Mouse (Mus musculus): ENCODE results near the gene Olfr102. TPM values are rescaled to one million over a fixed set of nuclear protein-coding genes. Genes with fewer than 3 reads are reported as not detected.

Gene Olfr102
- not detected in 2 replicates for polyA plus RNA-seq (2015; fragmentation: Nextera tagmentation; extraction: Ambion mirVana)

DNA sequence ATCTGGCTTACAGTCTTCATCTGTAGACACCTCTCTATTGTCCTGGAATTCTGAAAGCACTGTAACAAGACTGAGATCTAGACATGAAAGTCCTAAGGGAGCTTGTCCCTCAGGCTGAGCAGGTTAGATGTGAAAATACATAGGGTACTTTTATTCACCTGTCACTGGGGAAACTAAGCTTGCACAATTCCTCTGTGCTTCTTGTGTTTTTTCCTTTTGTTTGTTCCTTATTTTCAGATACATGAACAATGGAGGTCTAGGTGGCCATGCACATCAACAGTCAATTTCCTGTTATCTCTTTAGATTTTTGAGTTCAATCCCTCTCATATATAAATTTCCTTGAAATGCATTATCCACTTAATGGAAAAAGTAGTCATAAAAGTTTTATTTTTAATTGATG lies at the start of gene Olfr102:
Olfr102 (minus strand) TSS at position 101 of the 400 bp plus-strand sequence.
- H3K27ac ChIP-seq = no peak within 1 kb of the TSS
- H3K27me3 ChIP-seq (ENCODE audit: insufficient read depth, low read length) = no peaks in the 10 kb centered on the region
- TF ChIP-seq CTCF (IDR thresholded peaks at IDR 0.05; ENCODE audit: low read depth) = no peak
- H3K4me3 ChIP-seq (replicated peaks; ENCODE audit: low read depth, low read length) = no peak within 1 kb of the TSS
- no peaks in the 10 kb centered on the region for H3K4me1 ChIP-seq (replicated peaks; ENCODE audit: insufficient read depth, low read length)
- H3K9me3 ChIP-seq (replicated peaks; ENCODE audit: low read length) = no peaks in the 10 kb centered on the region
- no peak for DNase-seq (ENCODE audit: low spot score)
- no peak within 1 kb of the TSS for H3K9ac ChIP-seq (ENCODE audit: low read depth, low read length)
- no peaks in the 10 kb centered on the region for H3K36me3 ChIP-seq (ENCODE audit: insufficient read depth, low read length)
- ATAC-seq (replicated peaks; ENCODE audit: low FRiP score, low read depth) = no peak
- no peak within 1 kb of the TSS for H3K4me2 ChIP-seq (ENCODE audit: low read length)

GRCm38 (mm10) chr17:37359282-37359681 lies 42.4 kb upstream of the Olfr102 start, which contains the start of gene Olfr104-ps:
Gene Olfr104-ps, plus strand, starts transcription at chr17:37359582.
- no peak within 1 kb of the TSS for H3K4me2 ChIP-seq (ENCODE audit: low read length)
- H3K9me3 ChIP-seq (replicated peaks; ENCODE audit: low read length) = no peaks in the 10 kb centered on the region
- no peak for ATAC-seq (replicated peaks; ENCODE audit: low FRiP score, low read depth)
- H3K27ac ChIP-seq = no peak within 1 kb of the TSS
- H3K4me3 ChIP-seq (replicated peaks; ENCODE audit: low read depth, low read length) = no peak within 1 kb of the TSS
- H3K36me3 ChIP-seq (ENCODE audit: insufficient read depth, low read length) = no peaks in the 10 kb centered on the region
- no peaks in the 10 kb centered on the region for H3K4me1 ChIP-seq (replicated peaks; ENCODE audit: insufficient read depth, low read length)
- DNase-seq (ENCODE audit: low spot score) = no peak
- TF ChIP-seq CTCF (IDR thresholded peaks at IDR 0.05; ENCODE audit: low read depth) = no peak
- no peaks in the 10 kb centered on the region for H3K27me3 ChIP-seq (ENCODE audit: insufficient read depth, low read length)
- no peak within 1 kb of the TSS for H3K9ac ChIP-seq (ENCODE audit: low read depth, low read length)

GRCm38 (mm10) chr17:37339598-37339997 lies 22.7 kb upstream of the Olfr102 start, which contains the start of gene Olfr103:
Gene Olfr103, minus strand, starts transcription at chr17:37339698.
- no peak for ATAC-seq (replicated peaks; ENCODE audit: low FRiP score, low read depth)
- no peak for DNase-seq (ENCODE audit: low spot score)
- Histone ChIP-seq H3K36me3 (ENCODE audit: insufficient read depth, low read length) (no peaks in the 10 kb centered on the region), H3K4me3 (replicated peaks; ENCODE audit: low read depth, low read length) (no peak within 1 kb of the TSS), H3K9ac (ENCODE audit: low read depth, low read length) (no peak within 1 kb of the TSS), H3K27ac (no peak within 1 kb of the TSS), H3K27me3 (ENCODE audit: insufficient read depth, low read length) (no peaks in the 10 kb centered on the region), H3K9me3 (replicated peaks; ENCODE audit: low read length) (no peaks in the 10 kb centered on the region), H3K4me1 (replicated peaks; ENCODE audit: insufficient read depth, low read length) (no peaks in the 10 kb centered on the region), H3K4me2 (ENCODE audit: low read length) (no peak within 1 kb of the TSS)
- TF ChIP-seq CTCF (IDR thresholded peaks at IDR 0.05; ENCODE audit: low read depth) = no peak
- WGBS = 93% methylated on average over 2 of the region's 2 CpGs

- Histone ChIP-seq H3K27me3 (ENCODE audit: insufficient read depth, low read length) (no peaks in the 10 kb centered on the region), H3K27ac (no peak overlapping the region), H3K9ac (ENCODE audit: low read depth, low read length) (no peak overlapping the region), H3K9me3 (replicated peaks; ENCODE audit: low read length) (no peaks in the 10 kb centered on the region), H3K4me2 (ENCODE audit: low read length) (no peak overlapping the region), H3K36me3 (ENCODE audit: insufficient read depth, low read length) (no peaks in the 10 kb centered on the region), H3K4me1 (replicated peaks; ENCODE audit: insufficient read depth, low read length) (no peaks in the 10 kb centered on the region), H3K4me3 (replicated peaks; ENCODE audit: low read depth, low read length) (no peak overlapping the region)
- 43% methylated on average over 2 of the region's 2 CpGs for WGBS
- TF ChIP-seq CTCF (IDR thresholded peaks at IDR 0.05; ENCODE audit: low read depth) = no peak
- DNase-seq (ENCODE audit: low spot score) (no peak), ATAC-seq (replicated peaks; ENCODE audit: low FRiP score, low read depth) (no peak)
Observed at GRCm38 (mm10) chr17:37310146-37310699, 6.6 kb downstream of the Olfr102 start.

GRCm38 (mm10) chr17:37308483-37308882 lies 8.4 kb downstream of the Olfr102 start:
- Histone ChIP-seq H3K9ac (ENCODE audit: low read depth, low read length) (no peak overlapping the region), H3K4me3 (replicated peaks; ENCODE audit: low read depth, low read length) (no peak overlapping the region), H3K27ac (no peak overlapping the region), H3K36me3 (ENCODE audit: insufficient read depth, low read length) (no peaks in the 10 kb centered on the region), H3K4me2 (ENCODE audit: low read length) (no peak overlapping the region), H3K27me3 (ENCODE audit: insufficient read depth, low read length) (no peaks in the 10 kb centered on the region), H3K4me1 (replicated peaks; ENCODE audit: insufficient read depth, low read length) (no peaks in the 10 kb centered on the region), H3K9me3 (replicated peaks; ENCODE audit: low read length) (no peaks in the 10 kb centered on the region)
- peak; percentile 3 for DNase-seq (ENCODE audit: low spot score)
- WGBS = 34% methylated on average over 4 of the region's 4 CpGs
- ATAC-seq (replicated peaks; ENCODE audit: low FRiP score, low read depth) = no peak
- peak; percentile 44; the same call in 1 of the 2 replicates for TF ChIP-seq CTCF (IDR thresholded peaks at IDR 0.05; ENCODE audit: low read depth)

GRCm38 (mm10) chr17:37304213-37304612 lies 12.6 kb downstream of the Olfr102 start, which contains the start of gene Olfr101:
Gene Olfr101, minus strand, starts transcription at chr17:37304313.
- Histone ChIP-seq H3K4me3 (replicated peaks; ENCODE audit: low read depth, low read length) (no peak within 1 kb of the TSS), H3K4me1 (replicated peaks; ENCODE audit: insufficient read depth, low read length) (no peaks in the 10 kb centered on the region), H3K9me3 (replicated peaks; ENCODE audit: low read length) (no peaks in the 10 kb centered on the region), H3K27ac (no peak within 1 kb of the TSS), H3K27me3 (ENCODE audit: insufficient read depth, low read length) (no peaks in the 10 kb centered on the region), H3K9ac (ENCODE audit: low read depth, low read length) (no peak within 1 kb of the TSS), H3K4me2 (ENCODE audit: low read length) (no peak within 1 kb of the TSS), H3K36me3 (ENCODE audit: insufficient read depth, low read length) (no peaks in the 10 kb centered on the region)
- no peak for TF ChIP-seq CTCF (IDR thresholded peaks at IDR 0.05; ENCODE audit: low read depth)
- ATAC-seq (replicated peaks; ENCODE audit: low FRiP score, low read depth) (no peak), DNase-seq (ENCODE audit: low spot score) (no peak)
- WGBS = 82% methylated on average over 4 of the region's 4 CpGs

DNA sequence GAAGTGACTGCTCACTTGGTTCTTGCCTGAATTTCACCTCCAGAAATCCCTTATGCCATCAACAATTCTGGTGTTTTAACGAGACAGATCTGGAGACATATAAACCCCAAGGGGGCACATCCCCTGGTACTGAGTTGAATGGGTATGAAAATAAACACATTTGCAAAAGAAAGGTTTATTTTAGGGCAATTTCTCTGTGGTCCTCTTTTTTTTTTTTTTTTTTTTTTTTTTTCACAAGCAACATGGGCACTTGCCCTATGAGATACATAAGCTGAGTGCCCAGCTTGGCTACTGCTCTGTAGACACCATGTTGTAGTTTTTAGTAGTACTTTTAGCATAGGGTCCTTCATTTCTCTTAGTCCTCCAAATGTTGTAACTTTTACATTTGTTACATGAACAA lies 33.5 kb downstream of the Olfr102 start, which contains the start of gene Olfr99:
Olfr99 (minus strand) TSS at position 101 of the 400 bp plus-strand sequence.
- Histone ChIP-seq H3K27me3 (ENCODE audit: insufficient read depth, low read length) (no peaks in the 10 kb centered on the region), H3K4me2 (ENCODE audit: low read length) (no peak within 1 kb of the TSS), H3K9me3 (replicated peaks; ENCODE audit: low read length) (no peaks in the 10 kb centered on the region), H3K4me1 (replicated peaks; ENCODE audit: insufficient read depth, low read length) (no peaks in the 10 kb centered on the region), H3K4me3 (replicated peaks; ENCODE audit: low read depth, low read length) (no peak within 1 kb of the TSS), H3K36me3 (ENCODE audit: insufficient read depth, low read length) (no peaks in the 10 kb centered on the region), H3K9ac (ENCODE audit: low read depth, low read length) (no peak within 1 kb of the TSS), H3K27ac (no peak within 1 kb of the TSS)
- ATAC-seq (replicated peaks; ENCODE audit: low FRiP score, low read depth) (no peak), DNase-seq (ENCODE audit: low spot score) (no peak)
- WGBS = 69% methylated on average over 1 of the region's 1 CpGs
- no peak for TF ChIP-seq CTCF (IDR thresholded peaks at IDR 0.05; ENCODE audit: low read depth)

All from kidney, postnatal 0 days (tissue).